Mouse (Mus musculus) midbrain, embryonic 12.5 days (tissue): ENCODE data around the gene Egfem1. TPM values are rescaled to one million over a fixed set of nuclear protein-coding genes. Genes with fewer than 3 reads are reported as not detected.
A peak's percentile ranks its signal among the peaks of the same experiment; 100 is the strongest.

Experiments
- ATAC-seq: fragments of 200-750 bp; cut with Nextera tagmentation; 2 replicates; pipeline ENCODE4 v1.8.0; 2017; ENCODE audit warnings: low read depth, moderate TSS enrichment, moderate library complexity; ENCODE audit not compliant: low FRiP score
- H3K27ac ChIP-seq: fragments of 300-500 bp; sonication (generic); replicated peaks from 2 replicates; pipeline ENCODE4 v1.5.1; 2016; ENCODE audit warnings: mild to moderate bottlenecking
- H3K27me3 ChIP-seq: fragments of 300-500 bp; sonication (generic); 2 replicates; pipeline ENCODE4 v1.6.1; 2016; ENCODE audit warnings: mild to moderate bottlenecking
- H3K36me3 ChIP-seq: fragments of 300-500 bp; sonication (generic); 2 replicates; pipeline ENCODE4 v1.6.1; 2016
- H3K4me1 ChIP-seq: fragments of 300-500 bp; sonication (generic); 2 replicates; pipeline ENCODE4 v1.6.1; 2016
- H3K4me2 ChIP-seq: fragments of 300-500 bp; sonication (generic); replicated peaks from 2 replicates; pipeline ENCODE4 v1.6.1; 2016; ENCODE audit warnings: mild to moderate bottlenecking, moderate library complexity
- H3K4me3 ChIP-seq: fragments of 300-500 bp; sonication (generic); 2 replicates; pipeline ENCODE4 v1.5.1; 2016; ENCODE audit warnings: mild to moderate bottlenecking
- H3K9ac ChIP-seq: fragments of 300-500 bp; sonication (generic); replicated peaks from 2 replicates; pipeline ENCODE4 v1.6.1; 2016; ENCODE audit warnings: mild to moderate bottlenecking, moderate library complexity
- H3K9me3 ChIP-seq: fragments of 300-500 bp; sonication (generic); 2 replicates; pipeline ENCODE4 v1.6.1; 2016; ENCODE audit warnings: mild to moderate bottlenecking
- WGBS: fragments of 180-500 bp; shearing (Covaris S2); methylation state at CpG from one replicate; pipeline ENCODE4 v1.1.7; 2016; 5-methylcytosine and 5-hydroxymethylcytosine counted together
- polyA plus RNA-seq: library from polyadenylated mRNA; unstranded; fragments of >200 nt; fragmentation: Nextera tagmentation; extraction: Ambion mirVana; gene quantifications from 2 replicates; pipeline ENCODE4 v1.2.1, GENCODE M21; 2016

Gene Egfem1
- polyA plus RNA-seq, 1 experiment from 2014 or later = 16.9 TPM

- Histone ChIP-seq H3K9me3 (no peaks in the 10 kb centered on the region), H3K4me2 (peak overlapping the region; percentile 34), H3K4me1 (peaks cover 35% of the 10 kb centered on the region), H3K9ac (no peak overlapping the region), H3K36me3 (no peaks in the 10 kb centered on the region), H3K27me3 (no peaks in the 10 kb centered on the region), H3K27ac (peak overlapping the region; percentile 50; the same call in 1 of the 2 replicates), H3K4me3 (no peak overlapping the region)
- WGBS = 6% methylated on average over 10 of the region's 10 CpGs
- peak; percentile 80 for ATAC-seq
Observed at GRCm38 (mm10) chr3:29136065-29136955, 54.5 kb downstream of the Egfem1 start.

- Histone ChIP-seq H3K9ac (no peak overlapping the region), H3K27me3 (no peaks in the 10 kb centered on the region), H3K27ac (peak overlapping the region; percentile 68; the same call in 1 of the 2 replicates), H3K36me3 (no peaks in the 10 kb centered on the region), H3K4me2 (no peak overlapping the region), H3K4me3 (no peak overlapping the region), H3K9me3 (no peaks in the 10 kb centered on the region), H3K4me1 (peaks cover 31% of the 10 kb centered on the region)
- ATAC-seq = peak; percentile 67
- WGBS = 36% methylated on average over 4 of the region's 4 CpGs
Observed at GRCm38 (mm10) chr3:29168401-29168800, 86.6 kb downstream of the Egfem1 start.

- H3K9me3 ChIP-seq = no peaks in the 10 kb centered on the region
- H3K4me3 ChIP-seq = no peak overlapping the region
- 0 out of 2 replicates have a peak, but pooled peaks cover 1% of the 10 kb centered on the region for H3K36me3 ChIP-seq
- H3K27me3 ChIP-seq = no peaks in the 10 kb centered on the region
- H3K9ac ChIP-seq = no peak overlapping the region
- ATAC-seq = no peak
- WGBS = 26% methylated on average over 4 of the region's 4 CpGs
- H3K4me1 ChIP-seq = peaks cover 31% of the 10 kb centered on the region
- peak overlapping the region; percentile 68 for H3K27ac ChIP-seq
- H3K4me2 ChIP-seq = no peak overlapping the region
Observed at GRCm38 (mm10) chr3:29169003-29169402, 87.2 kb downstream of the Egfem1 start.

- Histone ChIP-seq H3K4me1 (peaks cover 8% of the 10 kb centered on the region; the same call in 1 of the 2 replicates), H3K4me2 (no peak overlapping the region), H3K27me3 (no peaks in the 10 kb centered on the region), H3K36me3 (0 out of 2 replicates have a peak, but pooled peaks cover 3% of the 10 kb centered on the region), H3K9me3 (no peaks in the 10 kb centered on the region), H3K4me3 (no peak overlapping the region), H3K9ac (no peak overlapping the region), H3K27ac (no peak overlapping the region)
- ATAC-seq = no peak
Observed at GRCm38 (mm10) chr3:29176991-29177390, 95.2 kb downstream of the Egfem1 start.

GRCm38 (mm10) chr3:29182988-29183387 lies 101.2 kb downstream of the Egfem1 start:
- peaks cover 24% of the 10 kb centered on the region for H3K4me1 ChIP-seq
- ATAC-seq = no peak
- H3K36me3 ChIP-seq = no peaks in the 10 kb centered on the region
- H3K27me3 ChIP-seq = no peaks in the 10 kb centered on the region
- no peaks in the 10 kb centered on the region for H3K9me3 ChIP-seq
- no peak overlapping the region for H3K4me2 ChIP-seq
- no peak overlapping the region for H3K4me3 ChIP-seq
- H3K27ac ChIP-seq = no peak overlapping the region
- WGBS = 74% methylated on average over 10 of the region's 10 CpGs
- no peak overlapping the region for H3K9ac ChIP-seq

- no peak overlapping the region for H3K4me2 ChIP-seq
- H3K9ac ChIP-seq = no peak overlapping the region
- 33% methylated on average over 7 of the region's 7 CpGs for WGBS
- H3K4me3 ChIP-seq = no peak overlapping the region
- H3K27me3 ChIP-seq = no peaks in the 10 kb centered on the region
- H3K36me3 ChIP-seq = no peaks in the 10 kb centered on the region
- H3K27ac ChIP-seq = peak overlapping the region; percentile 61
- no peak for ATAC-seq
- H3K9me3 ChIP-seq = no peaks in the 10 kb centered on the region
- H3K4me1 ChIP-seq = peaks cover 24% of the 10 kb centered on the region
Observed at GRCm38 (mm10) chr3:29183615-29184198, 101.9 kb downstream of the Egfem1 start.

GRCm38 (mm10) chr3:29184486-29185241 lies 102.8 kb downstream of the Egfem1 start:
- Histone ChIP-seq H3K4me2 (no peak overlapping the region), H3K4me3 (no peak overlapping the region), H3K36me3 (no peaks in the 10 kb centered on the region), H3K27ac (peak overlapping the region; percentile 61; the same call in 1 of the 2 replicates), H3K9me3 (no peaks in the 10 kb centered on the region), H3K27me3 (no peaks in the 10 kb centered on the region), H3K4me1 (peaks cover 24% of the 10 kb centered on the region), H3K9ac (no peak overlapping the region)
- 46% methylated on average over 7 of the region's 7 CpGs for WGBS
- peak; percentile 68 for ATAC-seq

GRCm38 (mm10) chr3:29190263-29190662 lies 108.4 kb downstream of the Egfem1 start:
- no peaks in the 10 kb centered on the region for H3K4me1 ChIP-seq
- no peaks in the 10 kb centered on the region for H3K27me3 ChIP-seq
- H3K4me3 ChIP-seq = no peak overlapping the region
- no peak overlapping the region for H3K27ac ChIP-seq
- WGBS = 73% methylated on average over 6 of the region's 6 CpGs
- H3K9ac ChIP-seq = no peak overlapping the region
- H3K36me3 ChIP-seq = no peaks in the 10 kb centered on the region
- no peak overlapping the region for H3K4me2 ChIP-seq
- ATAC-seq = no peak
- H3K9me3 ChIP-seq = no peaks in the 10 kb centered on the region

DNA sequence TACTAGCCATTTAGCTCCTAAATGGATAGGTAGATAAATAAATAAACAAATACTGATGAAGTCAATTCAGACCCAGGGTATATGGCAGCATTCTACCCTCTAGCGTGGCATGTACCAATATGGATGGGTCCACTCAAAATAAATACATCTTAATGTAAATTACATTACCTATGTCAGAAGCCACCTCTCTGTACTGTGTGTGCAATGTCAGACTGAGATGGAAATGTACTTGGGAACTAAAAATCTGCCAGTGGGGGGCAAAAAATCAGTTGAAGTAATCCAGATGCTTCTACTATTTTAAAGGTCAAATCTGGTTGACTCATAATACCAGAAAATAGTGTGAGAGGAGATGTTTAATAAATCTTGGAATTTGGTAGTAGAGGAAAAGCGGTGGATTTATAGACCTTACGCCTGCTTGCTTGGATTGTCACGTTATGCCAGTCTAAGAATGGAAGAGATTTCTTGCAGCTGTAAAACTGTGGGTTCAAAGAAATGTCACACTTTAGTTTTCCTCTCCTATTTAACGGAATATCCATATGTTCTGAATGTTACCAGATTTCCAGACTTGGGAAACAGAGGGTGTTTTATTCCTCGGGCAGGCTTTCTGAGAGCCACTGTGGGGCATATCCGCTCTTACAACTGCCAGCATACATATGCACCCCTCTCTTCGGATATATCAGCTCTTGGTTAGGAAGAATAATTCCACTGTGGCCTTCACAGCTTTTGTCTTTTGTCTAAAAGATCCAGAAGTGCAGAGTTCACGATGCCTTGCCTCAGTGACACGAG lies 116.1 kb downstream of the Egfem1 start:
- H3K4me1 ChIP-seq = peaks cover 3% of the 10 kb centered on the region; the same call in 1 of the 2 replicates
- H3K27ac ChIP-seq = peak overlapping the region; percentile 36; the same call in 1 of the 2 replicates
- H3K4me3 ChIP-seq = no peak overlapping the region
- no peak overlapping the region for H3K9ac ChIP-seq
- no peak overlapping the region for H3K4me2 ChIP-seq
- H3K36me3 ChIP-seq = no peaks in the 10 kb centered on the region
- WGBS = 80% methylated on average over 10 of the region's 10 CpGs
- ATAC-seq = no peak
- no peaks in the 10 kb centered on the region for H3K27me3 ChIP-seq
- H3K9me3 ChIP-seq = no peaks in the 10 kb centered on the region

DNA sequence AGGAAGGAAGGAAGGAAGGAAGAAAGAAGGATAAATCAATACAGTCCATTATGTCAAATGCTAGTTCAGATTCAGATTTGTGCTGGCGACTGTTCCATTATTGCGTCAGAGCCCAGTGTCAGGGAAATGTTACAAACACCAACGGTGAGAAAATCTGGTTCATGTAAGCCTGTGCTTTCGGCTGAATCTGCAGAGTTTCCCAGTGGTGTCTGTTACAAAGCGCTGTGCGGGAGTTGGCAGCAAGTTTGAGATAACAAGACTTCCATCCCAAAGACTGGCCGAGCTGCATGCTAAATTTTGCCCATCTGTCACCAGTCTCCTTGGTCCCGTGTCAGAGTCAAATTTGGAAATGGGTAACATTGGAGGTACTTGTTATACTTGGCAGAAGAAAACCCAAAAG lies 118.8 kb downstream of the Egfem1 start:
- Histone ChIP-seq H3K27ac (no peak overlapping the region), H3K4me1 (peaks cover 3% of the 10 kb centered on the region; the same call in 1 of the 2 replicates), H3K27me3 (no peaks in the 10 kb centered on the region), H3K9ac (no peak overlapping the region), H3K9me3 (no peaks in the 10 kb centered on the region), H3K36me3 (no peaks in the 10 kb centered on the region), H3K4me3 (no peak overlapping the region), H3K4me2 (no peak overlapping the region)
- ATAC-seq = no peak
- 90% methylated on average over 8 of the region's 8 CpGs for whole genome bisulfite sequencing

DNA sequence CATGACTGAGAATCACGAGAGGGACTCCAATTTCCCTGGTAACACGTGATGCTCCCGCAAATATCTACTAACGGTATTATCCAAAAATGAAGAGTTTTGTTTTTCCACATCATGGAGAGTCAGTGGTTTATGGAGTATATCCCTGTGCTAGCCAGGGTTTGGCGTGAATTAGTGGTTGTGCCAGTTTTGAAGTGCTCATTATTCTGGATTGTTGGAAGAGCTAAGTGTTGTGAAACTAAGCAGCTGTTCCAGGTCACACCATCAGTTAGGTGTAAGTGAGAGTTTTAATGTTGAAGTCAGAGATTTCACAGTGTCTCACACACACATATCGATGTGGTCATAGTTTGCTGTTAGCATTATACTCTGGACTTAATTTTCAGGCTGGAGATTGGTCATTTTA lies 120.7 kb downstream of the Egfem1 start:
- H3K4me3 ChIP-seq = no peak overlapping the region
- H3K27me3 ChIP-seq = no peaks in the 10 kb centered on the region
- H3K27ac ChIP-seq = no peak overlapping the region
- WGBS = 91% methylated on average over 6 of the region's 6 CpGs
- H3K9ac ChIP-seq = no peak overlapping the region
- ATAC-seq = no peak
- no peaks in the 10 kb centered on the region for H3K9me3 ChIP-seq
- H3K4me1 ChIP-seq = peaks cover 3% of the 10 kb centered on the region; the same call in 1 of the 2 replicates
- no peaks in the 10 kb centered on the region for H3K36me3 ChIP-seq
- no peak overlapping the region for H3K4me2 ChIP-seq
